Mouse (Mus musculus) heart, postnatal 36 days (tissue): ENCODE data around the gene Vmn2r72. TPM values are rescaled to one million over a fixed set of nuclear protein-coding genes. Genes with fewer than 3 reads are reported as not detected.

Source experiments
- DNase-seq, 2 experiments: peaks; one replicate each; pipeline ENCODE4 v3.0.0; 2021 to 2022
- intact Hi-C: fragments of 180-260 bp; cut with DNase I; formaldehyde crosslinking; loops from one replicate; pipeline ENCODE4 v1.15.1; 2025
- total RNA-seq, 2 experiments: library from RNA; stranded (reverse); gene quantifications; 2 replicates each; pipeline ENCODE4 v1.2.3; 2021

The Vmn2r72 gene
- total RNA-seq = not detected

DNA sequence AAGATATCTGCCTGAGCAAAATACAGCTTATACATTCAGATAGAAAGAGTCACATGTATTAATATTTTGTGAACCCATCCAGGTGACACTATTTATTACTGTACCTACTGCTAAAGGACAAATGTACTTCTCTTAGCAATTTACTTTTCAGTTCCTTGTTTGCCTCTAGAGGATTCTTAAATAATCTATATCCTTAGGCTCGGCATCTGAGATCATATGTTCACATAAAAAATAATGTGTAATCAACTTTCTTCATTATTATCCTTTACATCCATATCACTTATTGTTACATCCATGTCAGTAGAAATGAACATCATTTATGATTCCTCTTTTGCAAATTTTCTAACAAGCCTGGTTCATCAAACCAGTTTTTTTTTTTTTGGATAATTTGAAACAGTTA, at the start of gene Vmn2r72:
Gene Vmn2r72, minus strand, starts transcription at position 101 of the 400 bp plus-strand sequence.
- DNase-seq = no peak
- intact Hi-C loops = no loop called here

Other genes starting within 250 kb of the Vmn2r72 start
- gene Vmn2r71, start 192.0 kb downstream of the Vmn2r72 start, total RNA-seq = not detected
- gene Vmn2r70, start 185.9 kb downstream of the Vmn2r72 start, total RNA-seq = not detected
- not detected for gene Vmn2r73, start 121.2 kb upstream of the Vmn2r72 start, total RNA-seq
- not detected for gene Vmn2r74, start 206.5 kb upstream of the Vmn2r72 start, total RNA-seq